Mouse (Mus musculus): Measurements from ENCODE around the gene Gabrg3. TPM values are rescaled to one million over a fixed set of nuclear protein-coding genes. Genes with fewer than 3 reads are reported as not detected.

The Gabrg3 gene
- total RNA-seq, 2 experiments from 2014 or later, result 19.8 to 23.3 TPM

- DNase-seq (ENCODE audit: extremely low spot score in 1 of 2, low spot score in 2 of 2), result no peak
- Histone ChIP-seq H3K4me3 (no peak overlapping the region), H3K27ac (no peak overlapping the region)
- TF ChIP-seq CTCF (IDR thresholded peaks at IDR 0.05), result no peak
- intact Hi-C loops (cut with DNase I), result no loop called here
Observed at GRCm38 (mm10) chr7:56779122-56779521, 607.9 kb downstream of the Gabrg3 start.

- Histone ChIP-seq H3K4me3 (no peak overlapping the region), H3K27ac (no peak overlapping the region)
- intact Hi-C loops (cut with DNase I), result no loop called here
- TF ChIP-seq CTCF (IDR thresholded peaks at IDR 0.05), result no peak
- DNase-seq (ENCODE audit: extremely low spot score in 1 of 2, low spot score in 2 of 2), result no peak
Observed at GRCm38 (mm10) chr7:56768216-56768615, 618.8 kb downstream of the Gabrg3 start.

DNA sequence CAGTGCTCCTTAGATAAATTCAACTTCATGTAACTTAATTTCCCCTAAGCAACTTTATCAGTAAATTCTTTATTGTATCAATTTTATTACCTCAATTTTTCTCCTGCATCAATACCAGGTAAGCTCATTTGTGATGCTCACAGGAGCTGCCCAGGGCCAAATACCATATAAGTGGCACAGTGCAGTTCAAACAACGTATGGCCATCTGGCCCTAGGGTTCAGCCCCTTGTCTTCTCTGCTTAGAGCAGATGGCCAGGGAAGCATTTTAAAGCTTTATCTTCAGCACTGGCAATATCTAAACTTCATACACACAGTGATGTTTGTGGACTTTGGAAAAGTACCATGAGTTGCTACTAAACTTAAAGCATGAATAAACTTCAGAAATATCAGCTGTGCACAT, 619.2 kb downstream of the Gabrg3 start:
- no peak for TF ChIP-seq CTCF (IDR thresholded peaks at IDR 0.05)

GRCm38 (mm10) chr7:56765612-56766445, 621.2 kb downstream of the Gabrg3 start:
- no peak for TF ChIP-seq CTCF (IDR thresholded peaks at IDR 0.05)
- H3K27ac ChIP-seq, result peak overlapping the region; percentile 44
- intact Hi-C loops (cut with DNase I), result no loop called here
- no peak overlapping the region for H3K4me3 ChIP-seq
- peak; percentile 22 to 23 for DNase-seq (ENCODE audit: extremely low spot score in 1 of 2, low spot score in 2 of 2)

More for the DNA sequence above, 619.2 kb downstream of the Gabrg3 start:
- H3K4me3 ChIP-seq, result no peak overlapping the region
- no peak for DNase-seq (ENCODE audit: extremely low spot score in 1 of 2, low spot score in 2 of 2)
- no peak overlapping the region for H3K27ac ChIP-seq
- intact Hi-C loops (cut with DNase I), result no loop called here

DNA sequence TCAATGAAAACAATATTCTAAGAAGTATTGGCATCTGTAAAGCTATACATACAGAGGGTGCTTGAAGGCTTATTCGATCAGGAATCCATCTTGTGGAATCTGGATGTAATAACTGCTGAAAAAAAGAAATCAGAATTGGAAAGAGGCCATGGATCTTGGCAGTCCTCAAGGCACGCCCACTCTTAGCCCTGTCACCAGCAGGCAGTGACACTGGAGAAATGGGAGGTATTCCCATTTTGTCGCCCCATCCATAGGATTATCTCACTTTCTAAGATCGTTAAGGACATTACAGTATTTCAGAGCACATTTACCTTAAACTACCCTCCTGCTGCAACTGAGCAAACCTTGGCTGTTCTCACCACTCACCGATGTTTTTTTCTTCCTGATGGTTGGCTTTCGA, 657.8 kb downstream of the Gabrg3 start:
- DNase-seq (ENCODE audit: extremely low spot score in 1 of 2, low spot score in 2 of 2), result no peak
- no peak overlapping the region for H3K4me3 ChIP-seq
- intact Hi-C loops (cut with DNase I), result no loop called here
- TF ChIP-seq CTCF (IDR thresholded peaks at IDR 0.05), result no peak; the same call in 1 of the 2 replicates
- H3K27ac ChIP-seq, result no peak overlapping the region

Other genes starting within 250 kb of the Gabrg3 start
- gene Gabrb3, start 32.5 kb upstream of the Gabrg3 start, total RNA-seq (2021), result 100 to 1,000 TPM; 219 to 226 TPM
- 10 to 100 TPM; 46.1 to 47.4 TPM for gene Gabra5, start 122.9 kb upstream of the Gabrg3 start, total RNA-seq (2021)